Mouse (Mus musculus): ENCODE results near the gene Zfp692. TPM values are rescaled to one million over a fixed set of nuclear protein-coding genes. Genes with fewer than 3 reads are reported as not detected.

The Zfp692 gene
- polyA plus RNA-seq (2015; fragmentation: Nextera tagmentation; extraction: Ambion mirVana), result 3.9 and 4.7 TPM in 2 replicates

GRCm38 (mm10) chr11:58306860-58307308 is at the start of gene Zfp692:
TSS of gene Zfp692 (plus strand) at chr11:58307069.
- peaks cover 10% of the 10 kb centered on the region; the same call in 1 of the 2 replicates for H3K36me3 ChIP-seq (ENCODE audit: control insufficient read depth, insufficient read depth)
- H3K27ac ChIP-seq (ENCODE audit: low read depth, low read length), result peak within 1 kb of the TSS; percentile 79
- H3K9me3 ChIP-seq (ENCODE audit: control insufficient read depth), result no peaks in the 10 kb centered on the region
- under 1% methylated on average over 34 of the region's 34 CpGs for WGBS
- no peak for TF ChIP-seq CTCF (IDR thresholded peaks at IDR 0.05; ENCODE audit: low read depth)
- peaks cover 14% of the 10 kb centered on the region for H3K4me1 ChIP-seq (replicated peaks; ENCODE audit: control insufficient read depth, insufficient read depth, low read length)
- H3K9ac ChIP-seq (ENCODE audit: low read depth, low read length), result peak within 1 kb of the TSS; percentile 46
- peak; percentile 46 for ATAC-seq
- H3K27me3 ChIP-seq (replicated peaks; ENCODE audit: control insufficient read depth, insufficient read depth, low read length), result no peaks in the 10 kb centered on the region
- H3K4me3 ChIP-seq (ENCODE audit: low read depth, low read length), result peak within 1 kb of the TSS; percentile 41
- peak within 1 kb of the TSS; percentile 82 for H3K4me2 ChIP-seq (replicated peaks; ENCODE audit: low read depth)

GRCm38 (mm10) chr11:58257816-58258215 is 49.1 kb upstream of the Zfp692 start:
- H3K9me3 ChIP-seq (ENCODE audit: control insufficient read depth), result no peaks in the 10 kb centered on the region
- 84% methylated on average over 5 of the region's 5 CpGs for WGBS
- H3K36me3 ChIP-seq (ENCODE audit: control insufficient read depth, insufficient read depth), result no peaks in the 10 kb centered on the region
- no peaks in the 10 kb centered on the region for H3K4me1 ChIP-seq (replicated peaks; ENCODE audit: control insufficient read depth, insufficient read depth, low read length)
- no peak overlapping the region for H3K27ac ChIP-seq (ENCODE audit: low read depth, low read length)
- no peak for ATAC-seq
- no peak for TF ChIP-seq CTCF (IDR thresholded peaks at IDR 0.05; ENCODE audit: low read depth)
- no peak overlapping the region for H3K9ac ChIP-seq (ENCODE audit: low read depth, low read length)
- H3K27me3 ChIP-seq (replicated peaks; ENCODE audit: control insufficient read depth, insufficient read depth, low read length), result no peaks in the 10 kb centered on the region
- no peak overlapping the region for H3K4me2 ChIP-seq (replicated peaks; ENCODE audit: low read depth)
- H3K4me3 ChIP-seq (ENCODE audit: low read depth, low read length), result no peak overlapping the region

DNA sequence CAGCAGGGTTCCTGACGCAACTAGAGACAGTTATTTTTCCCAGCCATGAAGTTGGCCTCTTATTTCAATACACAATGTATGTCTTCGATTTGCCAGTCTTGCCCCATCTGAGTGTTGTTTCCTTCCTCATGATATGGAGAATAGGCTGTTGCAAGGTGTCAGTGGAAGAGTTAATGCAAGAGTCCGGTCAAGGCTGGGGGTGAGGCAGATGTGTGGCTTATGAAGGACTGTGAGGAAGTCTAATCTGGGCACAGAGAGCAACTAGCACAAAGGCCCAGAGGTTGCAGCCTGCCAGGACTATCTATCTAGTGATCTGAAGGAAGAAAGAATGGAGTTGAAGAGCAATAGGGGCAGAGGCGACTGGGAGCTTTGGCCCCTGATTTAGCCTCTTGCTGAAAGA is 46.7 kb upstream of the Zfp692 start:
- H3K4me1 ChIP-seq (replicated peaks; ENCODE audit: control insufficient read depth, insufficient read depth, low read length), result no peaks in the 10 kb centered on the region
- no peak overlapping the region for H3K27ac ChIP-seq (ENCODE audit: low read depth, low read length)
- no peak overlapping the region for H3K4me3 ChIP-seq (ENCODE audit: low read depth, low read length)
- no peaks in the 10 kb centered on the region for H3K36me3 ChIP-seq (ENCODE audit: control insufficient read depth, insufficient read depth)
- H3K9ac ChIP-seq (ENCODE audit: low read depth, low read length), result no peak overlapping the region
- no peak for TF ChIP-seq CTCF (IDR thresholded peaks at IDR 0.05; ENCODE audit: low read depth)
- ATAC-seq, result no peak
- H3K4me2 ChIP-seq (replicated peaks; ENCODE audit: low read depth), result no peak overlapping the region
- WGBS, result 88% methylated on average over 4 of the region's 4 CpGs
- no peaks in the 10 kb centered on the region for H3K9me3 ChIP-seq (ENCODE audit: control insufficient read depth)
- no peaks in the 10 kb centered on the region for H3K27me3 ChIP-seq (replicated peaks; ENCODE audit: control insufficient read depth, insufficient read depth, low read length)

- TF ChIP-seq CTCF (IDR thresholded peaks at IDR 0.05; ENCODE audit: low read depth), result no peak
- no peak for ATAC-seq
- 88% methylated on average over 4 of the region's 4 CpGs for WGBS
- H3K4me1 ChIP-seq (replicated peaks; ENCODE audit: control insufficient read depth, insufficient read depth, low read length), result no peaks in the 10 kb centered on the region
- H3K4me3 ChIP-seq (ENCODE audit: low read depth, low read length), result no peak overlapping the region
- no peak overlapping the region for H3K27ac ChIP-seq (ENCODE audit: low read depth, low read length)
- no peaks in the 10 kb centered on the region for H3K27me3 ChIP-seq (replicated peaks; ENCODE audit: control insufficient read depth, insufficient read depth, low read length)
- no peak overlapping the region for H3K9ac ChIP-seq (ENCODE audit: low read depth, low read length)
- H3K4me2 ChIP-seq (replicated peaks; ENCODE audit: low read depth), result no peak overlapping the region
- no peaks in the 10 kb centered on the region for H3K9me3 ChIP-seq (ENCODE audit: control insufficient read depth)
- H3K36me3 ChIP-seq (ENCODE audit: control insufficient read depth, insufficient read depth), result no peaks in the 10 kb centered on the region
Measured at GRCm38 (mm10) chr11:58261826-58262225, 45.0 kb upstream of the Zfp692 start.

GRCm38 (mm10) chr11:58262336-58262735 is 44.5 kb upstream of the Zfp692 start:
- H3K4me1 ChIP-seq (replicated peaks; ENCODE audit: control insufficient read depth, insufficient read depth, low read length), result no peaks in the 10 kb centered on the region
- no peaks in the 10 kb centered on the region for H3K36me3 ChIP-seq (ENCODE audit: control insufficient read depth, insufficient read depth)
- no peak overlapping the region for H3K4me3 ChIP-seq (ENCODE audit: low read depth, low read length)
- 85% methylated on average over 3 of the region's 3 CpGs for WGBS
- no peaks in the 10 kb centered on the region for H3K27me3 ChIP-seq (replicated peaks; ENCODE audit: control insufficient read depth, insufficient read depth, low read length)
- H3K9me3 ChIP-seq (ENCODE audit: control insufficient read depth), result no peaks in the 10 kb centered on the region
- no peak overlapping the region for H3K4me2 ChIP-seq (replicated peaks; ENCODE audit: low read depth)
- no peak for TF ChIP-seq CTCF (IDR thresholded peaks at IDR 0.05; ENCODE audit: low read depth)
- ATAC-seq, result no peak
- no peak overlapping the region for H3K27ac ChIP-seq (ENCODE audit: low read depth, low read length)
- H3K9ac ChIP-seq (ENCODE audit: low read depth, low read length), result no peak overlapping the region

GRCm38 (mm10) chr11:58263516-58263915 is 43.4 kb upstream of the Zfp692 start:
- no peaks in the 10 kb centered on the region for H3K4me1 ChIP-seq (replicated peaks; ENCODE audit: control insufficient read depth, insufficient read depth, low read length)
- H3K4me2 ChIP-seq (replicated peaks; ENCODE audit: low read depth), result no peak overlapping the region
- no peak overlapping the region for H3K9ac ChIP-seq (ENCODE audit: low read depth, low read length)
- 74% methylated on average over 2 of the region's 2 CpGs for WGBS
- H3K36me3 ChIP-seq (ENCODE audit: control insufficient read depth, insufficient read depth), result no peaks in the 10 kb centered on the region
- no peak overlapping the region for H3K27ac ChIP-seq (ENCODE audit: low read depth, low read length)
- no peaks in the 10 kb centered on the region for H3K27me3 ChIP-seq (replicated peaks; ENCODE audit: control insufficient read depth, insufficient read depth, low read length)
- no peak overlapping the region for H3K4me3 ChIP-seq (ENCODE audit: low read depth, low read length)
- no peaks in the 10 kb centered on the region for H3K9me3 ChIP-seq (ENCODE audit: control insufficient read depth)
- no peak for TF ChIP-seq CTCF (IDR thresholded peaks at IDR 0.05; ENCODE audit: low read depth)
- ATAC-seq, result no peak

GRCm38 (mm10) chr11:58264546-58264945 is 42.3 kb upstream of the Zfp692 start:
- no peaks in the 10 kb centered on the region for H3K27me3 ChIP-seq (replicated peaks; ENCODE audit: control insufficient read depth, insufficient read depth, low read length)
- H3K4me3 ChIP-seq (ENCODE audit: low read depth, low read length), result no peak overlapping the region
- no peaks in the 10 kb centered on the region for H3K9me3 ChIP-seq (ENCODE audit: control insufficient read depth)
- ATAC-seq, result no peak
- no peaks in the 10 kb centered on the region for H3K4me1 ChIP-seq (replicated peaks; ENCODE audit: control insufficient read depth, insufficient read depth, low read length)
- H3K27ac ChIP-seq (ENCODE audit: low read depth, low read length), result no peak overlapping the region
- WGBS, result 78% methylated on average over 9 of the region's 9 CpGs
- no peak overlapping the region for H3K9ac ChIP-seq (ENCODE audit: low read depth, low read length)
- no peak overlapping the region for H3K4me2 ChIP-seq (replicated peaks; ENCODE audit: low read depth)
- no peak for TF ChIP-seq CTCF (IDR thresholded peaks at IDR 0.05; ENCODE audit: low read depth)
- no peaks in the 10 kb centered on the region for H3K36me3 ChIP-seq (ENCODE audit: control insufficient read depth, insufficient read depth)
